7 mouse cellular contexts compared by ENCODE assay signal in the genomic region with DNA sequence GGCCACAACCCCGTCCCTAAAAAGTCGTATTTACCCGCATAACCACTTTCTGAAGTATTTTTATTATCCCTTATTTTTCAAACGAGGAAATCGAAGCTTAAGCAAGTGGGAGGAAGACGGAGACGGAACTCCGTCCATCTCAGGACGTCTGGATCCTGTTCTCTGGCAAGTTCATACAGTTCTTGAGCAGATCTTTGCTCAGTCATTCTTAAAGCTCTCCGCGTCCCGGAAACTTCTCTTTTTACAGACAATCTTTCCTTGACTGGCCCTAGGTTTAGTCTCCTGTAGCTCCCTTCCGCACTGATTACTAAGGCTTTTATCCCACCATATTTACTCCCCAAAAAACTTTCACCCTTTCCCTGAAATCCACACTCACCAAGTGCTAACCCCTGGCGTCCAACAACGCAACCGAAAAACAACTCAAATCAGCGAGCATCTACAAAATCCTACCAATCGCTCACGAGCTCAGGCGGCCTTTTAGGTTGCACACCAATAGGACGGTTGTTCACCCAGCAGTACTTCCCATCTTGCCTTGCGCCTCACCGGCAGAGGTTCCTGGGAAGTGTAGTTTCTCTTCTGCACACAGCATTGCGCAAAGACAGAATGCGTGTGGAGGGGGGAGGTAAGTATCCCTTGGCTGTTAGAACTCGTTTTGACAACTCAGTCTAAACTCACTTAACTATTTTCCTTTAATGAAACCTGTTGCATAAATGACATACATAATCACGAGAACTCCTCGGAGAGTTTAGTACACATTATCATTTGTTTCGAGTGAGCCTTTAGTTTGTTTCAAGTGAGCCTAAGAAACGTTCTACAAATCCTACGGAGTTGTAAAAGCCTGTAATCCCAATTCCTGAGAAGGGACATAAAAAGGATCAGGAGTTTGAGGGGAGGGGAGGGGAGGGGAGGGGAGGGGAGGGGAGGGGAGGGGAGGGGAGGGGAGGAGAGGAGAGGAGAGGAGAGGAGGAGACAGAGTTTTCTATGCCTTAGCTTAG. TPM values are rescaled to one million over a fixed set of nuclear protein-coding genes. Genes with fewer than 3 reads are reported as not detected.
A peak's percentile ranks its signal among the peaks of the same experiment; 100 is the strongest.
DNase-seq lines count a peak whose midpoint lies in the region; ATAC-seq lines count a peak whose summit lies in the region.

No protein-coding gene starts in this region.

- H3K9me3 ChIP-seq in intestine, embryonic 15.5 days = no peaks in the 10 kb centered on the region
- no peaks in the 10 kb centered on the region for H3K9me3 ChIP-seq in midbrain, embryonic 10.5 days (replicated peaks)

- H3K4me3 ChIP-seq in intestine, embryonic 15.5 days (replicated peaks) = peak overlapping the region; percentile 47
- H3K4me3 ChIP-seq in midbrain, embryonic 10.5 days = peak overlapping the region; percentile 74

- WGBS in intestine, embryonic 15.5 days = under 1% methylated on average over 31 of the region's 31 CpGs
- WGBS in midbrain, embryonic 10.5 days = 1% methylated on average over 31 of the region's 31 CpGs

- peak; percentile 91 for DNase-seq in adrenal gland, adult 2 months
- peak; percentile 81 for DNase-seq in embryo, embryonic 11.5 days (ENCODE audit: low read depth, low spot score)
- peak; percentile 64 to 76 for DNase-seq in gastrocnemius, postnatal 36 days
- DNase-seq in left cerebral cortex, postnatal 25 days (ENCODE audit: low spot score in 2 of 2) = peak; percentile 85 to 96
- peak; percentile 87 for DNase-seq in midbrain, embryonic 10.5 days (ENCODE audit: low spot score)
- DNase-seq in right cerebral cortex, postnatal 4 days = peak; percentile 68

- no peaks in the 10 kb centered on the region for H3K27me3 ChIP-seq in intestine, embryonic 15.5 days (replicated peaks)
- H3K27me3 ChIP-seq in midbrain, embryonic 10.5 days (ENCODE audit: low read depth, poor library complexity, severe bottlenecking) = no peaks in the 10 kb centered on the region

- peak overlapping the region; percentile 52 for H3K9ac ChIP-seq in intestine, embryonic 15.5 days

- peak; percentile 99 for ATAC-seq in intestine, embryonic 15.5 days

- intact Hi-C loops in gastrocnemius, postnatal 36 days (cut with DNase I) = no loop called here
- intact Hi-C loops in left cerebral cortex, postnatal 25 days (cut with DNase I) = no loop called here

- peak overlapping the region; percentile 69 for H3K27ac ChIP-seq in intestine, embryonic 15.5 days
- H3K27ac ChIP-seq in midbrain, embryonic 10.5 days (replicated peaks) = peak overlapping the region; percentile 89

- no peaks in the 10 kb centered on the region for H3K36me3 ChIP-seq in intestine, embryonic 15.5 days
- H3K36me3 ChIP-seq in midbrain, embryonic 10.5 days = peaks cover 17% of the 10 kb centered on the region

- H3K4me1 ChIP-seq in intestine, embryonic 15.5 days (replicated peaks) = peaks cover 4% of the 10 kb centered on the region
- peaks cover 12% of the 10 kb centered on the region for H3K4me1 ChIP-seq in midbrain, embryonic 10.5 days

- peak overlapping the region; percentile 61 for H3K4me2 ChIP-seq in intestine, embryonic 15.5 days (replicated peaks)

RNA-seq across cellular contexts. Expression of gene Kdm5a, which starts 6.7 kb away (rescaled TPM):
- total RNA-seq in adrenal gland, adult 2 months (2021) = 10 to 100 TPM; 42.8 to 46.2 TPM
- polyA plus RNA-seq in adrenal gland, adult 2 months (2012; rRNA removed) = 1.0 TPM in 2 replicates
- 10 to 100 TPM; 18.9 to 20.5 TPM for total RNA-seq in gastrocnemius, postnatal 36 days (2021)
- 34.6 and 37.3 TPM in 2 replicates for polyA plus RNA-seq in intestine, embryonic 15.5 days (2015; fragmentation: Nextera tagmentation; extraction: Ambion mirVana)
- total RNA-seq in left cerebral cortex, postnatal 25 days (2021) = 10 to 100 TPM; 40.3 to 42.1 TPM
- 49.0 and 49.9 TPM in 2 replicates for polyA plus RNA-seq in midbrain, embryonic 10.5 days (2016; fragmentation: Nextera tagmentation; extraction: Ambion mirVana)

RNA-seq across cellular contexts. Expression of gene Ccdc77, which starts 6.9 kb away (rescaled TPM):
- total RNA-seq in adrenal gland, adult 2 months (2021) = 1 to 10 TPM; 4.2 to 6.8 TPM
- polyA plus RNA-seq in adrenal gland, adult 2 months (2012; rRNA removed) = 1.3 and 1.7 TPM in 2 replicates
- 1 to 10 TPM; 3.5 to 4.4 TPM for total RNA-seq in gastrocnemius, postnatal 36 days (2021)
- 20.5 and 22.1 TPM in 2 replicates for polyA plus RNA-seq in intestine, embryonic 15.5 days (2015; fragmentation: Nextera tagmentation; extraction: Ambion mirVana)
- 1 to 10 TPM; 4.1 to 4.7 TPM for total RNA-seq in left cerebral cortex, postnatal 25 days (2021)
- polyA plus RNA-seq in midbrain, embryonic 10.5 days (2016; fragmentation: Nextera tagmentation; extraction: Ambion mirVana) = 29.6 and 29.7 TPM in 2 replicates

Comparison
In these comparisons a context has a peak if more than half of its experiments do, and no peak if none do; other contexts are left out.
1. Peak in every context shown above with its lines: DNase-seq, ATAC-seq, H3K4me3 ChIP-seq and H3K27ac ChIP-seq.